Mouse (Mus musculus) layer of hippocampus, adult 2 months (tissue): Measurements from ENCODE around the gene Zfp592. TPM values are rescaled to one million over a fixed set of nuclear protein-coding genes. Genes with fewer than 3 reads are reported as not detected.
"Not testable (repeated sequence)": the region's sequence is repeated elsewhere in the genome, so short reads cannot be mapped to it uniquely, and the experiment has no call there.

Source experiments
- DNase-seq, 2 experiments: peaks; one replicate each; pipeline ENCODE4 v3.0.0; 2022; ENCODE audit warnings: low spot score in 2 of 2
- H3K27ac ChIP-seq: fragments of 200-600 bp; 2 replicates; pipeline ENCODE4 v1.8.1; 2022
- H3K4me3 ChIP-seq: fragments of 200-600 bp; 2 replicates; pipeline ENCODE4 v1.8.1; 2022; ENCODE audit warnings: mild to moderate bottlenecking
- CTCF ChIP-seq: fragments of 200-600 bp; conservative IDR thresholded peaks from 2 replicates; pipeline ENCODE4 v1.8.1; 2022; ENCODE audit warnings: antibody characterized with exemption, mild to moderate bottlenecking, moderate library complexity
- long read RNA-seq, 2 experiments: library from polyadenylated mRNA; stranded (forward); transcript quantifications; one replicate each; pipeline ENCODE4 v2.0.0; 2021; ENCODE audit warnings: borderline mapping rate in 2 of 2
- total RNA-seq, 2 experiments: library from RNA; stranded (reverse); gene quantifications; 2 replicates each; pipeline ENCODE4 v1.2.3; 2021

Gene Zfp592
- 10 to 100 TPM; 22.9 to 23.6 TPM for total RNA-seq
- long read RNA-seq, experiment 1, full-length matches to known transcripts: 4 of 16 reads
- long read RNA-seq, experiment 1, partial matches to known transcripts: 9 of 16 reads
- long read RNA-seq, experiment 1, other reads (novel, unspliced or antisense): 3 of 16 reads
- long read RNA-seq, experiment 2, full-length matches to known transcripts: 1 of 9 reads
- long read RNA-seq, experiment 2, partial matches to known transcripts: 7 of 9 reads
- long read RNA-seq, experiment 2, other reads (novel, unspliced or antisense): 1 of 9 reads

GRCm38 (mm10) chr7:80992980-80993833 is at the start of gene Zfp592:
Zfp592 (plus strand) TSS chr7:80993681.
- H3K4me3 ChIP-seq: peak within 1 kb of the TSS; percentile 95
- DNase-seq: peak; percentile 46 to 62
- peak within 1 kb of the TSS; percentile 96 for H3K27ac ChIP-seq
- TF ChIP-seq CTCF: peak; percentile 36

- peak; percentile 25 for TF ChIP-seq CTCF
- peak within 1 kb of the TSS; percentile 100 for H3K27ac ChIP-seq
- DNase-seq: peak; percentile 89 to 93
- peak within 1 kb of the TSS; percentile 83 for H3K4me3 ChIP-seq
These were observed 45.8 kb upstream of the Zfp592 start, which contains the start of gene Sec11a for GRCm38 (mm10) chr7:80947445-80948350. Sec11a (minus strand) TSS chr7:80947780.

- H3K4me3 ChIP-seq: no peak overlapping the region
- no peak overlapping the region for H3K27ac ChIP-seq
- TF ChIP-seq CTCF: no peak
- no peak for DNase-seq
These were observed 42.0 kb upstream of the Zfp592 start for GRCm38 (mm10) chr7:80951461-80951860.

GRCm38 (mm10) chr7:80952140-80952539 is 41.3 kb upstream of the Zfp592 start:
- no peak for DNase-seq
- TF ChIP-seq CTCF: no peak
- Histone ChIP-seq H3K4me3 (no peak overlapping the region), H3K27ac (no peak overlapping the region)

- no peak overlapping the region for H3K4me3 ChIP-seq
- no peak overlapping the region for H3K27ac ChIP-seq
- TF ChIP-seq CTCF: no peak
These were observed 39.2 kb upstream of the Zfp592 start for GRCm38 (mm10) chr7:80954251-80954650.

GRCm38 (mm10) chr7:80956891-80957290 is 36.6 kb upstream of the Zfp592 start:
- no peak overlapping the region for H3K4me3 ChIP-seq
- DNase-seq: no peak
- no peak for TF ChIP-seq CTCF
- no peak overlapping the region for H3K27ac ChIP-seq

More at GRCm38 (mm10) chr7:80954251-80954650, 39.2 kb upstream of the Zfp592 start:
- no peak for DNase-seq

GRCm38 (mm10) chr7:80959003-80959402 is 34.5 kb upstream of the Zfp592 start:
- no peak for DNase-seq
- no peak for TF ChIP-seq CTCF
- H3K4me3 ChIP-seq: no peak overlapping the region

GRCm38 (mm10) chr7:80962799-80963198 is 30.7 kb upstream of the Zfp592 start:
- DNase-seq: no peak
- no peak for TF ChIP-seq CTCF
- H3K4me3 ChIP-seq: no peak overlapping the region
- no peak overlapping the region for H3K27ac ChIP-seq

More at GRCm38 (mm10) chr7:80959003-80959402, 34.5 kb upstream of the Zfp592 start:
- H3K27ac ChIP-seq: no peak overlapping the region

GRCm38 (mm10) chr7:80970913-80971312 is 22.6 kb upstream of the Zfp592 start:
- Histone ChIP-seq H3K4me3 (no peak overlapping the region), H3K27ac (no peak overlapping the region)
- DNase-seq: no peak
- no peak for TF ChIP-seq CTCF

GRCm38 (mm10) chr7:80971419-80971818 is 22.1 kb upstream of the Zfp592 start:
- no peak for TF ChIP-seq CTCF
- no peak overlapping the region for H3K4me3 ChIP-seq
- DNase-seq: no peak
- no peak overlapping the region for H3K27ac ChIP-seq

GRCm38 (mm10) chr7:80972082-80972481 is 21.4 kb upstream of the Zfp592 start:
- DNase-seq: no peak

GRCm38 (mm10) chr7:80972920-80973637 is 20.4 kb upstream of the Zfp592 start:
- not testable (repeated sequence) for H3K4me3 ChIP-seq, H3K27ac ChIP-seq, DNase-seq

More at GRCm38 (mm10) chr7:80972082-80972481, 21.4 kb upstream of the Zfp592 start:
- H3K27ac ChIP-seq: no peak overlapping the region
- no peak overlapping the region for H3K4me3 ChIP-seq
- TF ChIP-seq CTCF: no peak

- H3K27ac ChIP-seq, DNase-seq, H3K4me3 ChIP-seq: not testable (repeated sequence)
These were observed 19.9 kb upstream of the Zfp592 start for GRCm38 (mm10) chr7:80973638-80974015.
